Mouse (Mus musculus): ENCODE measurements at regions not wholly inside any gene's neighbourhood (a gene's known extent, or its start where the extent isn't known, plus 50 kb on each side); places are given as distances from the start of the nearest gene placed in this dataset.

DNA sequence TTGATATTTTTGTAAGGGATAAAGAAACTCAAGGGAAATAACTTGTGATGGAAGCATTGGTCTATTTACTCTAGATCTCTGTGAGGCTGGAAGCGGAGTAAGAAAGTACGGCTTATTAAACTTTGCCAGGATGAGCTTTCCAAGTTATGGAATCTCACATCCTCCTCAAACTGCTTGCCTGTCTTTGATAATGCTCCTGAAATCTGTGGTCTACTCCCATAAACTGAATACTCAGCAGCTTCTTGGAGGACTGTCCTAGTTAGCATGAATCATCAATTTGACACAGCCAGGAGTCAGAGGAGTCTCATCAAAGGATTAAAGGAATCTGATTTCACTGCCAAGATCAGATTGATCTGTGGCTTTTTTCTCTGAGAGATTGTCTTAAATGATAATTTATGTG, 2753.0 kb upstream of the Lrrc6 start:
- H3K9me3 ChIP-seq (ENCODE audit: control insufficient read depth, low read length), result no peaks in the 10 kb centered on the region
- H3K9ac ChIP-seq (ENCODE audit: low read length), result no peak overlapping the region
- no peak overlapping the region for H3K4me3 ChIP-seq (ENCODE audit: low read depth, low read length)
- H3K4me1 ChIP-seq (replicated peaks; ENCODE audit: control insufficient read depth, insufficient read depth), result no peaks in the 10 kb centered on the region
- WGBS, result 80% methylated on average over 2 of the region's 2 CpGs
- H3K36me3 ChIP-seq (ENCODE audit: control insufficient read depth, insufficient read depth, low read length), result no peaks in the 10 kb centered on the region
- TF ChIP-seq CTCF (IDR thresholded peaks at IDR 0.05; ENCODE audit: low read depth), result no peak
- no peak for TF ChIP-seq EP300 (optimal IDR thresholded peaks at IDR 0.05)
- no peak overlapping the region for H3K4me2 ChIP-seq (replicated peaks; ENCODE audit: low read depth)
- no peak overlapping the region for H3K27ac ChIP-seq (replicated peaks)
- no peak for ATAC-seq (ENCODE audit: low FRiP score, low TSS enrichment)
- DNase-seq (ENCODE audit: low spot score), result no peak
- no peaks in the 10 kb centered on the region for H3K27me3 ChIP-seq (ENCODE audit: control insufficient read depth, insufficient read depth, low read length)

GRCm38 (mm10) chr15:69252095-69252494, 2751.4 kb upstream of the Lrrc6 start:
- Histone ChIP-seq H3K4me3 (ENCODE audit: low read depth, low read length) (no peak overlapping the region), H3K9me3 (ENCODE audit: control insufficient read depth, low read length) (no peaks in the 10 kb centered on the region), H3K9ac (ENCODE audit: low read length) (no peak overlapping the region), H3K4me1 (replicated peaks; ENCODE audit: control insufficient read depth, insufficient read depth) (no peaks in the 10 kb centered on the region), H3K27me3 (ENCODE audit: control insufficient read depth, insufficient read depth, low read length) (no peaks in the 10 kb centered on the region), H3K4me2 (replicated peaks; ENCODE audit: low read depth) (no peak overlapping the region), H3K27ac (replicated peaks) (no peak overlapping the region), H3K36me3 (ENCODE audit: control insufficient read depth, insufficient read depth, low read length) (no peaks in the 10 kb centered on the region)
- TF ChIP-seq CTCF (IDR thresholded peaks at IDR 0.05; ENCODE audit: low read depth) (no peak), EP300 (optimal IDR thresholded peaks at IDR 0.05) (no peak)
- ATAC-seq (ENCODE audit: low FRiP score, low TSS enrichment) (no peak), DNase-seq (ENCODE audit: low spot score) (no peak)
- 76% methylated on average over 3 of the region's 3 CpGs for WGBS

DNA sequence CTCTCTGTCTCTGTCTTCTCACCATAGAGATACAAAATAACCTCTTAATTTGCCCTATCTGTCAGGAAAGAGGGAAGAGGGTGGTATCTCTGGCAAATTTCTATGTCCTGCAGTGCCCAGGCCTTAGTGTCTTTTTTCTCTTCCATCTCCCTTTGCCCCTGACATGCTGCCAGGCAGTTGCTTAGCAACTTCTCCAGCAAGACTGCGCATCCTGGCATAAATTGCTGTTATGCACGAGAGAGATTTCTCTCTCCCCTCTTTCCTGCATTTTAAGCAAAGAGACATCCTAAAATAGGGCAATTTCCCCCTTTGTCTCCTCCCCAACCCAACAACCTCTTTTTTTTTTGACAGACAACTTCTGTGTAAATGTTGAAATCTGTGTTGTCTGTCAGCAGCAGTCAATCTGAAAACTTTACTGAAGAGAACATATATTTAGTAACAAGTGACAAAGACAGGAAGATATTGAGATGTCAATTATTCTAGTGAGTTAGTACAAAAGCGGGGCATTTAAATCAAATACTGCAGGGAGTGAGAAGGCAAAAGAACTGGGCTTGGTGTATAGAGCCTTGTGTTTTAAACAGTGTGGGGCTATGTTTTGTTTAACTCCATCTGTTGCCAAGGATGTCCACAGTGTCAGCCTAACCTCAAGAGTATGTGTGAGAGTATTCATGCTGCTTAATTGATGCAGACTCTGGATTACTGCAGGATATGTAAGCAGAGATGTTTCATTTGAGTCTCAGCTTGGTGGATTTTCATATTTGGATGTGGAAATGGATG, 2745.7 kb upstream of the Lrrc6 start:
- no peaks in the 10 kb centered on the region for H3K27me3 ChIP-seq (ENCODE audit: control insufficient read depth, insufficient read depth, low read length)
- no peak overlapping the region for H3K4me3 ChIP-seq (ENCODE audit: low read depth, low read length)
- H3K4me1 ChIP-seq (replicated peaks; ENCODE audit: control insufficient read depth, insufficient read depth), result no peaks in the 10 kb centered on the region
- 68% methylated on average over 3 of the region's 3 CpGs for WGBS
- H3K27ac ChIP-seq (replicated peaks), result no peak overlapping the region
- DNase-seq (ENCODE audit: low spot score) (no peak), ATAC-seq (ENCODE audit: low FRiP score, low TSS enrichment) (no peak)
- H3K9me3 ChIP-seq (ENCODE audit: control insufficient read depth, low read length), result no peaks in the 10 kb centered on the region
- H3K9ac ChIP-seq (ENCODE audit: low read length), result no peak overlapping the region
- no peaks in the 10 kb centered on the region for H3K36me3 ChIP-seq (ENCODE audit: control insufficient read depth, insufficient read depth, low read length)
- TF ChIP-seq EP300 (optimal IDR thresholded peaks at IDR 0.05) (no peak), CTCF (IDR thresholded peaks at IDR 0.05; ENCODE audit: low read depth) (no peak)
- H3K4me2 ChIP-seq (replicated peaks; ENCODE audit: low read depth), result no peak overlapping the region

GRCm38 (mm10) chr15:69235271-69235670, 2734.6 kb upstream of the Lrrc6 start:
- no peak overlapping the region for H3K27ac ChIP-seq (replicated peaks)
- no peak for ATAC-seq (ENCODE audit: low FRiP score, low TSS enrichment)
- H3K36me3 ChIP-seq (ENCODE audit: control insufficient read depth, insufficient read depth, low read length), result no peaks in the 10 kb centered on the region
- WGBS, result 86% methylated on average over 1 of the region's 1 CpGs
- H3K27me3 ChIP-seq (ENCODE audit: control insufficient read depth, insufficient read depth, low read length), result no peaks in the 10 kb centered on the region
- H3K4me2 ChIP-seq (replicated peaks; ENCODE audit: low read depth), result no peak overlapping the region
- no peak overlapping the region for H3K9ac ChIP-seq (ENCODE audit: low read length)
- TF ChIP-seq EP300 (optimal IDR thresholded peaks at IDR 0.05), result no peak
- TF ChIP-seq CTCF (IDR thresholded peaks at IDR 0.05; ENCODE audit: low read depth), result no peak
- no peak overlapping the region for H3K4me3 ChIP-seq (ENCODE audit: low read depth, low read length)
- no peaks in the 10 kb centered on the region for H3K4me1 ChIP-seq (replicated peaks; ENCODE audit: control insufficient read depth, insufficient read depth)
- H3K9me3 ChIP-seq (ENCODE audit: control insufficient read depth, low read length), result no peaks in the 10 kb centered on the region
- DNase-seq (ENCODE audit: low spot score), result no peak

DNA sequence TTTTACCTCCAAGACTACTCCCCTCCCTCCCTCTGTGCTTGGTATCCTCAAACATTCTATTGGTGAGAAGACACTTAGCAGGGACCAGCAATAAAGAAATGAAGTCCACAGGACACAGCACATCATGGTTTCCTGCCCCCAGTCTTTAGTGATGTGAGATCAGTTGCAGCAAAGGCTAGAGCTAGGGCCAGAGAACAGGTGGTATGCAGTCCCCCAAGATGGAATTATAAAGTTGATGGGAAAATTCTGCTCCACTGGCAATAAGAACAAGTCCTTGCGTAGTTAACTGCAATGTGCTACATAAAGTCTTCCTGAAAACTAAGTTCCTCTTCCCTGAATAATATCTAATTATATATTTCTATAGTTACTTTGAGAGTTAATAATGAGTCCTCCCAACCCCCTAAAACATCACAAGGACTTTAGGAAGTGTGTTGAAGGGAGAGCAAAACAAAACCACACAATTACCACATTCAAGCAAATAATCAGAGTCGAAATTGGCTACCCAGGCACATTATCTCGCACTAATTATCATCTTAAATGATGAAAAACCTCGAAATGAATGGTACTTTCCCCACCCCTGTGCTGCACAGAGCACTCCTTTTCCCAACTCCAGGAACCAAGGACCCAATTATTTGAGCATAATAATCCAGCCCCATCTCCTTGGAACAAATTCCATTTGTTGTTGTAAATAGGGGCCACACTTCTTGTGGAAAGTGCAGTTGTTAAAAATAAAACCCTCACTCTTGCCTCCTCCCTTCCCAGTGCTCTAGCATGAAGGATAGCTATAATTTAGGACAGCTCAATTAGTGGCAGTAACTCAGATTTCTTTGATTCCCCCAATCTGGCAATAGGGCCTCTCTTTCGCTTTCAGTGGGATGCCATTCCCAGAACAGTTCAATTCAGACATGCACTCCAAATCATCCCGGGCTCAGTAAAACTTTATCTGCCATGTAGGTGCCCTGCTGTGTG, 2724.2 kb upstream of the Lrrc6 start:
- Histone ChIP-seq H3K4me1 (replicated peaks; ENCODE audit: control insufficient read depth, insufficient read depth) (no peaks in the 10 kb centered on the region), H3K36me3 (ENCODE audit: control insufficient read depth, insufficient read depth, low read length) (no peaks in the 10 kb centered on the region), H3K9me3 (ENCODE audit: control insufficient read depth, low read length) (no peaks in the 10 kb centered on the region), H3K27ac (replicated peaks) (no peak overlapping the region), H3K9ac (ENCODE audit: low read length) (no peak overlapping the region), H3K27me3 (ENCODE audit: control insufficient read depth, insufficient read depth, low read length) (no peaks in the 10 kb centered on the region), H3K4me2 (replicated peaks; ENCODE audit: low read depth) (no peak overlapping the region), H3K4me3 (ENCODE audit: low read depth, low read length) (no peak overlapping the region)
- DNase-seq (ENCODE audit: low spot score), result no peak
- no peak for TF ChIP-seq CTCF (IDR thresholded peaks at IDR 0.05; ENCODE audit: low read depth)
- TF ChIP-seq EP300 (optimal IDR thresholded peaks at IDR 0.05), result no peak
- WGBS, result 76% methylated on average over 6 of the region's 6 CpGs
- ATAC-seq (ENCODE audit: low FRiP score, low TSS enrichment), result no peak

GRCm38 (mm10) chr15:69223411-69223810, 2722.7 kb upstream of the Lrrc6 start:
- no peak overlapping the region for H3K4me2 ChIP-seq (replicated peaks; ENCODE audit: low read depth)
- H3K27me3 ChIP-seq (ENCODE audit: control insufficient read depth, insufficient read depth, low read length), result no peaks in the 10 kb centered on the region
- no peak for ATAC-seq (ENCODE audit: low FRiP score, low TSS enrichment)
- H3K4me3 ChIP-seq (ENCODE audit: low read depth, low read length), result no peak overlapping the region
- no peak for DNase-seq (ENCODE audit: low spot score)
- H3K27ac ChIP-seq (replicated peaks), result no peak overlapping the region
- H3K9me3 ChIP-seq (ENCODE audit: control insufficient read depth, low read length), result no peaks in the 10 kb centered on the region
- TF ChIP-seq CTCF (IDR thresholded peaks at IDR 0.05; ENCODE audit: low read depth) (no peak), EP300 (optimal IDR thresholded peaks at IDR 0.05) (no peak)
- H3K36me3 ChIP-seq (ENCODE audit: control insufficient read depth, insufficient read depth, low read length), result no peaks in the 10 kb centered on the region
- no peak overlapping the region for H3K9ac ChIP-seq (ENCODE audit: low read length)
- H3K4me1 ChIP-seq (replicated peaks; ENCODE audit: control insufficient read depth, insufficient read depth), result no peaks in the 10 kb centered on the region

All from stomach, postnatal 0 days (tissue).